Mouse (Mus musculus) E14TG2a.4 (cell line): ENCODE results near the gene Usp6nl.

Source experiments
- H3K27me3 ChIP-seq: 2 replicates; pipeline ENCODE4 v1.6.1; 2014; ENCODE audit warnings: low read length, control low read depth; ENCODE audit not compliant: insufficient read depth
- H3K36me3 ChIP-seq: 2 replicates; pipeline ENCODE4 v1.6.1; 2014; ENCODE audit warnings: low read length, control low read depth; ENCODE audit not compliant: insufficient read depth
- H3K4me1 ChIP-seq: replicated peaks from 2 replicates; pipeline ENCODE4 v1.6.1; 2014; ENCODE audit warnings: low read depth, low read length, control low read depth
- H3K4me3 ChIP-seq: replicated peaks from 2 replicates; pipeline ENCODE4 v1.5.1; 2014; ENCODE audit warnings: mild to moderate bottlenecking, low read length
- H3K9me3 ChIP-seq: 2 replicates; pipeline ENCODE4 v1.6.1; 2014; ENCODE audit warnings: low read length, control low read depth
- CTCF ChIP-seq: conservative IDR thresholded peaks from 2 replicates; pipeline ENCODE4 v1.5.1; 2014; ENCODE audit warnings: low read length
- NANOG ChIP-seq: IDR thresholded peaks from 2 replicates; pipeline ENCODE4 v1.6.1; 2014; ENCODE audit warnings: borderline replicate concordance, low read length, mixed read lengths
- POU5F1 ChIP-seq: IDR thresholded peaks from 2 replicates; pipeline ENCODE4 v1.6.1; 2014; ENCODE audit warnings: low read length, borderline replicate concordance

Gene Usp6nl

DNA sequence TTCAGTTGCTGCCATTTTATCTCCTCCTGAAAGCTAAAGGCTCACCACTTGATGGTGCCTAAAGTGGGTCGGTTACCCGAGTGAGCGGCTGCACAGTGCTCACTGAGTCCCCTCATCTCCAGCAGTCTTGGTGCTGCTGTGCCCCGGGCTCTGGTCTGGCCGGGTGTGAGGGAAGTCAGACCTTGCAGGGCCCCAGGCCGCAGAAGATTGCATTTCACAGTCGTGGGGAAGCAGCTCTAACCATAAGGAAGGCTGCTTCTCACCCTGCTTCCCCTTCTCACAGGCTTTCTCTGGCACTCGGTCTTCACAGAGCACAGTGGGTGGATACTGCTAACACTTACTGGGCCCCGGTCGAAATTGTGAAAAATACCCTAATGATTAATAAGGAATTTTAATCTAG, 119.8 kb downstream of the Usp6nl start:
- Histone ChIP-seq H3K4me3 (no peak overlapping the region), H3K27me3 (no peaks in the 10 kb centered on the region), H3K36me3 (peaks cover 30% of the 10 kb centered on the region), H3K9me3 (no peaks in the 10 kb centered on the region), H3K4me1 (peaks cover 25% of the 10 kb centered on the region)
- TF ChIP-seq POU5F1 (no peak), CTCF (no peak), NANOG (no peak)

DNA sequence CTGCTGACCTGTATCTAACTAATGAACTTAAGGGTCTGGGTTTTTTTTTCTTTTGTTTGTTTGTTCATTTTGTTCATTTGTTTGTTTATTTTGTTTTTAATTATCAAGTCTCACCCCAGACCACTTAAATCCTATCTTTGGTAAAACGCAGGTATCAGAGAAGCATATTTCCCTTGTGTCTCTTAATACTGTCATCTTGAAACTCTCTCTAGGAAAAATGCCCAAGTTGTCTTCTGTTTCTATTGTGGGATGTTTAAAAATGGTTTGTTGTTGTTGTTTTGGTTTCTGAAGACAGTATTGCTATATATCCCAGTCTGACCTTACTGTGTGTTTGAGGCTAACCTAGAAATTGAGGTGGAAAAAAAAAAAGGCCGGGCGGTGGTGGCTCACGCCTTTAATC, 121.5 kb downstream of the Usp6nl start:
- Histone ChIP-seq H3K4me3 (no peak overlapping the region), H3K36me3 (peaks cover 30% of the 10 kb centered on the region), H3K9me3 (no peaks in the 10 kb centered on the region), H3K27me3 (no peaks in the 10 kb centered on the region), H3K4me1 (peaks cover 28% of the 10 kb centered on the region)
- TF ChIP-seq CTCF (no peak), POU5F1 (no peak), NANOG (no peak)

DNA sequence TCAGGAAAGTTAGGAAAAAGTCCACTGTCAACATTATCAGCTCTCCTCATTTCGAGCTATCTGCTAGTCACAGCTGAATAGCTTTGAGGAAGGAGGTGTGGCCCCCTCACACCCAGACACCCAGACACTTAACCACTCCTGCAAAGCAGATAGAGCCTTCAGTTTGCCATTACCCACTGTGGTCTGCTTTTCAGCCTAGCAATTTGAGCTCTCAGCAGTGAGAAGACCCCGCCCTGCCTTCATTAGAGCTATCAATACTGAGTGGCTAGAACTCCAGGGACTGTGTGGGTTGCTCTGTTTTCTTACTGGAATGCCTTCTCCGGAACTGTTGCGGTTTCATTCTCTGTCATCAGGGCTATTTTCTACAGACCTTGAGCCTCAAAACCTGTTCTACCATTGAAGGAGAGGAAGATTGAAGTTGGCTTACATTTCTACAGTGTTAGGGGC, 122.3 kb downstream of the Usp6nl start:
- no peak overlapping the region for H3K4me3 ChIP-seq
- TF ChIP-seq POU5F1 (no peak), CTCF (no peak), NANOG (no peak; the same call in 1 of the 2 replicates)
- H3K27me3 ChIP-seq, result no peaks in the 10 kb centered on the region
- peaks cover 36% of the 10 kb centered on the region for H3K4me1 ChIP-seq
- H3K36me3 ChIP-seq, result peaks cover 30% of the 10 kb centered on the region
- H3K9me3 ChIP-seq, result no peaks in the 10 kb centered on the region

DNA sequence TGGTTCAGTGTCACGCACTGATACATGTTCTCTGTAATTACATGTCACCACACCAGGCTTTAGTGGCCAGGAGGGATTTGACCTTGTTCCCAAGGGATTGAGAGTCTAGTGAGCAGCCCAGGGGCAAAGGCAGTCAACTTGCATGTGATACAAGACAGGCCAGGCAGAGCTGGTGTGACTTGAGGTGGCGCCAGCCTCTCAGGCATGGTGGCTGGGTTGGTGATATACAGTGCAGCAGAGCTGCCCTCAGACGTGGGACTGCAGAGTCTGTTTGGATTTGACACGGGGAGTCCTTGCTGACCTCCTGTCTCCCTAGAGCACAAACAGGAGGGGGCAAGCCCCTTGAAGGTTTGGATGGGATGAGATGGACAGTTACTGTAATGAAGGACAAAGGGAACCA, 123.4 kb downstream of the Usp6nl start:
- H3K27me3 ChIP-seq, result no peaks in the 10 kb centered on the region
- H3K36me3 ChIP-seq, result peaks cover 20% of the 10 kb centered on the region
- H3K9me3 ChIP-seq, result peaks cover 2% of the 10 kb centered on the region; the same call in 1 of the 2 replicates
- no peak overlapping the region for H3K4me3 ChIP-seq
- peaks cover 47% of the 10 kb centered on the region for H3K4me1 ChIP-seq
- TF ChIP-seq CTCF, result no peak
- TF ChIP-seq POU5F1, result no peak
- no peak for TF ChIP-seq NANOG

DNA sequence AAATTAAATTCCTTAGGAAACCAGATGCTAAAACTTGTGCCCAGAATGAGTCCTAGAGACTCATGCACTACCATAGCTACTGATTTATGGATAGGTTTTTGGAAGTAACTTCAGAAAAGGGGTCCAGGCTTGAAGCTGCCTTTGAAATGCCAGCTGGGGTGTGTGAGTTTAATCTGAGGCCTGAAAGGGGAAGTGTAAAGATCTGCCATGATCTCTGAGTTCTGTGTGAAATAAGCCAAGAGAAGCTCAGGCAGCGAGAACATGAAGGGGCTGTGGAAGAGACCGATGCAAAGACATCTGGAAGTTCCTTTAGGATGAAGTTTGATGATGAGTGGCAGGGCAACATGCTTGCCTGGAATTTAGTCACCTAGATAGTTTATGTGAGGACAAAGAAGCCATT, 126.4 kb downstream of the Usp6nl start:
- Histone ChIP-seq H3K27me3 (peaks cover 4% of the 10 kb centered on the region), H3K36me3 (no peaks in the 10 kb centered on the region), H3K9me3 (peaks cover 18% of the 10 kb centered on the region), H3K4me3 (no peak overlapping the region), H3K4me1 (peaks cover 45% of the 10 kb centered on the region)
- no peak for TF ChIP-seq POU5F1
- no peak for TF ChIP-seq CTCF
- no peak for TF ChIP-seq NANOG

DNA sequence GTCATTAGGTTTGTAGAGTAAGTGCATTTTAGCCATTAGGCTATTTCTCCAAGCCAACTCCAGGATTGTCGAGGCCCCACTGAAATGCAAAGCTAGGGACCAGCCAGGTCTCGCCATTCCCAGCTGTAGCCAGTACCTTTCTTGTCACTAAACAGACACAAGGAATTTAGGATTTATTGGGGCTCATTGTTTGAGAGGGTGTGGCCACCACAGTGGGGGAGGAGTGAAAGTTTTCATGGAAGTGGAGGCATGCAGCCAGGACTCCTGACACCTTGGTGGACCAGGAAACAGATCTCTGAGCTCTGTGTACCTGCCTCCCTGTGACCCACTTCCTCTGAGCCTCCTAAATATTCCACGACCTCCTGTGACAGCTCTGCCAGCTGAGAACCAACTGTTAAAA, 127.2 kb downstream of the Usp6nl start:
- Histone ChIP-seq H3K4me3 (no peak overlapping the region), H3K9me3 (peaks cover 18% of the 10 kb centered on the region), H3K27me3 (peaks cover 8% of the 10 kb centered on the region), H3K36me3 (no peaks in the 10 kb centered on the region), H3K4me1 (peaks cover 38% of the 10 kb centered on the region)
- no peak for TF ChIP-seq NANOG
- TF ChIP-seq POU5F1, result no peak

DNA sequence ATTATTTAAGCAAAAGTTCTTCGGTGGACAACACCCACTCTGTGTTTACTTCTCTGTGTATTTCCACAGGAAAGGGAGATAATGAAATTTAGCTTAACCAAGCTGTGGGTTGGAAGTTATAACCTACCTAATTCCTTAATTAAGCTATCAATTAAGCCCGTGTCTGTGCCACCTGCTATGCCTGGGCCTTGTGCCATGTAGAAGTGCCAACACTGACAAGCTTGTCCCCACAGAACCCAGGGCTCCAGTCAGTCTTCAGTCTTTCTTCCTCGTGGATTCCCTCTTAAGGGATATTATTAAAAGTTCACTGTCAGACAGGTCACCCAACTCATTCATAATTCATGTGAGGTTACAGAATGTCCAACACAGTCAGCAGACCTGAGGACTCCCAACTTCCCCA, 128.1 kb downstream of the Usp6nl start:
- H3K9me3 ChIP-seq, result peaks cover 18% of the 10 kb centered on the region
- peaks cover 29% of the 10 kb centered on the region for H3K4me1 ChIP-seq
- TF ChIP-seq CTCF (no peak), POU5F1 (no peak), NANOG (no peak)
- no peak overlapping the region for H3K4me3 ChIP-seq
- H3K27me3 ChIP-seq, result peaks cover 8% of the 10 kb centered on the region
- no peaks in the 10 kb centered on the region for H3K36me3 ChIP-seq

DNA sequence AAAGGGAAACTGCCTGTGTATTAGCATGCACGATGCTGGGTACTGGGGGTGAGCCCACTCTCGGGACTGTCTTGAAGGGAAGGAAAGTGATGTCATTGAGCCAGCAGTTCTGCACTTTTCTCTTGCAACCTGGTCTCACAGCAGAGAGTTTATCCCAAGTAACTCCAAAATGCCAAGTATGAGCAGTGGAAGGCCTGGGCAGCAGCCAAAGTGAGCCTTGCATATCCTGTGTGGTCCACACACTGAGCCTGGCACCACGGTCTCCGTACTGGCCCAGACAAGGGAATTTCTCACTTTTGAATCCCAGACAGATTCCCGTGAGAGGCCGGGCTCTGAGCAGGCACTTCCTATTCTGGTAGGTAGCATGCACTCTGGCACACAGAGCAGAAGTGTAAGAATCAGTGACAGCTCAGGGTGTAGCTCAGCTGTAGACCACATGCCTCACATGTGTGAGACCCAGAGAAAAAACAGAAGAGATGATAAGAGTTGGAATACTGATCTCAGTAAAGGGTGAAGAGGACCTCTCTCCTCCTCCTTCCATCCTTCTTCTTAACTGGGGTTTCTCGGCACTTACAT, 132.6 kb downstream of the Usp6nl start:
- TF ChIP-seq CTCF, result no peak
- TF ChIP-seq POU5F1, result no peak
- TF ChIP-seq NANOG, result no peak
- Histone ChIP-seq H3K4me3 (no peak overlapping the region), H3K9me3 (peaks cover 18% of the 10 kb centered on the region), H3K36me3 (no peaks in the 10 kb centered on the region), H3K27me3 (peaks cover 20% of the 10 kb centered on the region), H3K4me1 (peaks cover 32% of the 10 kb centered on the region)
